ENCODE assay signal across 10 mouse cellular contexts in genomic region chr11:91426731-91427130, GRCm38 (mm10).
DNase-seq lines count a peak whose midpoint lies in the region; ATAC-seq and TF ChIP-seq lines count a peak whose summit lies in the region.
"Had no signal": no experiment of that assay in that cellular context is flagged by ENCODE, and none has a peak within 500 bp of the region (broad histone marks: within the 10 kb centered on the region; RNA-seq: fewer than 3 reads in every experiment).

No protein-coding gene starts in this region.

- no peak for TF ChIP-seq EP300 in heart, adult 2 months (IDR thresholded peaks at IDR 0.05; ENCODE audit: insufficient read depth, low read depth, low read length)

- no peaks in the 10 kb centered on the region for H3K36me3 ChIP-seq in hindbrain, embryonic 14.5 days (replicated peaks; ENCODE audit: control insufficient read depth, insufficient read depth)
- no peaks in the 10 kb centered on the region for H3K36me3 ChIP-seq in hindbrain, embryonic 11.5 days (ENCODE audit: control insufficient read depth, insufficient read depth, low read length)
- H3K36me3 ChIP-seq in heart, embryonic 11.5 days (ENCODE audit: control insufficient read depth, insufficient read depth, low read length), result no peaks in the 10 kb centered on the region
- no peaks in the 10 kb centered on the region for H3K36me3 ChIP-seq in heart, adult 2 months (ENCODE audit: control insufficient read depth, insufficient read depth, low read length)

- no peak for TF ChIP-seq CTCF in heart, adult 2 months (IDR thresholded peaks at IDR 0.05)

- no peak overlapping the region for H3K4me2 ChIP-seq in hindbrain, embryonic 14.5 days (replicated peaks)
- H3K4me2 ChIP-seq in hindbrain, embryonic 11.5 days (replicated peaks; ENCODE audit: low read depth, low read length), result no peak overlapping the region
- H3K4me2 ChIP-seq in heart, embryonic 11.5 days, result no peak overlapping the region

- DNase-seq in hindbrain, embryonic 14.5 days (ENCODE audit: low spot score), result peak; percentile 61
- DNase-seq in hindbrain, embryonic 11.5 days (ENCODE audit: low spot score), result no peak
- peak; percentile 89 to 91 for DNase-seq in cerebellum, postnatal 10 days
- peak; percentile 91 for DNase-seq in layer of hippocampus, adult 9-11 months
- peak; percentile 75 to 89 for DNase-seq in right cerebral cortex, postnatal 10 days (ENCODE audit: low spot score in 2 of 2)
- no peak for DNase-seq in heart, postnatal 36 days
- DNase-seq in heart, adult 2 months, result no peak
- DNase-seq: heart, postnatal 14 days; lung, postnatal 36 days had no signal

- no peaks in the 10 kb centered on the region for H3K4me1 ChIP-seq in hindbrain, embryonic 14.5 days (replicated peaks; ENCODE audit: control insufficient read depth, insufficient read depth, low read length)
- H3K4me1 ChIP-seq in hindbrain, embryonic 11.5 days (replicated peaks; ENCODE audit: control insufficient read depth, insufficient read depth, low read length), result no peaks in the 10 kb centered on the region
- H3K4me1 ChIP-seq in heart, embryonic 11.5 days (ENCODE audit: control insufficient read depth, insufficient read depth, low read length), result no peaks in the 10 kb centered on the region
- no peaks in the 10 kb centered on the region for H3K4me1 ChIP-seq in heart, adult 2 months (ENCODE audit: control insufficient read depth, insufficient read depth, low read length)

- no peak for TF ChIP-seq POLR2A in heart, adult 2 months (IDR thresholded peaks at IDR 0.05; ENCODE audit: insufficient read depth, low read depth, low read length)

- no peaks in the 10 kb centered on the region for H3K9me3 ChIP-seq in hindbrain, embryonic 14.5 days (ENCODE audit: control insufficient read depth, low read length)
- no peaks in the 10 kb centered on the region for H3K9me3 ChIP-seq in hindbrain, embryonic 11.5 days (ENCODE audit: control insufficient read depth, low read length)
- H3K9me3 ChIP-seq in heart, embryonic 11.5 days (replicated peaks; ENCODE audit: control insufficient read depth, low read length), result no peaks in the 10 kb centered on the region

- no peak overlapping the region for H3K4me3 ChIP-seq in hindbrain, embryonic 14.5 days (replicated peaks; ENCODE audit: low read length)
- H3K4me3 ChIP-seq in hindbrain, embryonic 11.5 days (ENCODE audit: low read depth, low read length), result no peak overlapping the region
- no peak overlapping the region for H3K4me3 ChIP-seq in heart, embryonic 11.5 days (ENCODE audit: low read depth, low read length)
- no peak overlapping the region for H3K4me3 ChIP-seq in heart, adult 2 months

- H3K27ac ChIP-seq in hindbrain, embryonic 14.5 days, result no peak overlapping the region
- no peak overlapping the region for H3K27ac ChIP-seq in hindbrain, embryonic 11.5 days (ENCODE audit: low read depth, low read length)
- H3K27ac ChIP-seq in heart, embryonic 11.5 days (ENCODE audit: low read depth, low read length), result no peak overlapping the region
- no peak overlapping the region for H3K27ac ChIP-seq in heart, adult 2 months

- H3K9ac ChIP-seq in hindbrain, embryonic 14.5 days, result no peak overlapping the region
- H3K9ac ChIP-seq in hindbrain, embryonic 11.5 days (ENCODE audit: low read depth, low read length), result no peak overlapping the region
- no peak overlapping the region for H3K9ac ChIP-seq in heart, embryonic 11.5 days (ENCODE audit: low read depth, low read length)
- no peak overlapping the region for H3K9ac ChIP-seq in heart, adult 2 months (ENCODE audit: low read depth, low read length)

- no peak for ATAC-seq in hindbrain, embryonic 14.5 days (ENCODE audit: low FRiP score)
- ATAC-seq in hindbrain, embryonic 11.5 days (ENCODE audit: low FRiP score), result no peak
- ATAC-seq in heart, embryonic 11.5 days (replicated peaks; ENCODE audit: insufficient number of reproducible peaks, low FRiP score, low TSS enrichment), result no peak

- H3K79me2 ChIP-seq in heart, adult 2 months (replicated peaks; ENCODE audit: control insufficient read depth, insufficient read depth, low read length), result no peaks in the 10 kb centered on the region

- no peaks in the 10 kb centered on the region for H3K27me3 ChIP-seq in hindbrain, embryonic 14.5 days (ENCODE audit: control insufficient read depth, insufficient read depth, low read length)
- H3K27me3 ChIP-seq in hindbrain, embryonic 11.5 days (ENCODE audit: control insufficient read depth, insufficient read depth, low read length), result no peaks in the 10 kb centered on the region
- no peaks in the 10 kb centered on the region for H3K27me3 ChIP-seq in heart, embryonic 11.5 days (ENCODE audit: control insufficient read depth, insufficient read depth, low read length)
- no peaks in the 10 kb centered on the region for H3K27me3 ChIP-seq in heart, adult 2 months (ENCODE audit: control insufficient read depth, insufficient read depth, low read length)

- intact Hi-C loops in heart, postnatal 36 days (cut with DNase I), result no loop called here
- intact Hi-C loops in heart, adult 2 months (cut with DNase I), result no loop called here

- WGBS in hindbrain, embryonic 14.5 days, result 74% methylated on average over 4 of the region's 4 CpGs
- WGBS in hindbrain, embryonic 11.5 days, result 82% methylated on average over 4 of the region's 4 CpGs
- 81% methylated on average over 4 of the region's 4 CpGs for whole genome bisulfite sequencing in heart, embryonic 11.5 days (ENCODE audit: insufficient replicate concordance)
- 71% methylated on average over 4 of the region's 4 CpGs for WGBS in heart, adult 2 months

Comparison
In these comparisons a context has a peak if more than half of its experiments do, and no peak if none do; other contexts are left out.
1. DNase-seq: peak in hindbrain, embryonic 14.5 days (single experiment), cerebellum, postnatal 10 days (2 of 2), layer of hippocampus, adult 9-11 months (single experiment) and right cerebral cortex, postnatal 10 days (2 of 2); none in hindbrain, embryonic 11.5 days (single experiment), heart, postnatal 36 days (0 of 2) and heart, adult 2 months (0 of 2).